Mouse (Mus musculus) olfactory bulb, adult 2 months (tissue): ENCODE results near the gene Emc10.

Source experiments
- CTCF ChIP-seq: fragments of 200-500 bp; IDR thresholded peaks from 2 replicates; pipeline ENCODE4 v1.5.1; 2012; ENCODE audit warnings: low read depth, mild to moderate bottlenecking, low read length, moderate library complexity; ENCODE audit not compliant: insufficient read depth
- POLR2A ChIP-seq: fragments of 200-500 bp; IDR thresholded peaks from 2 replicates; pipeline ENCODE4 v1.6.1; 2012; ENCODE audit warnings: mild to moderate bottlenecking, low read depth, low read length, moderate library complexity; ENCODE audit not compliant: insufficient read depth

GRCm38 (mm10) chr7:44532918-44533745 is 36.8 kb upstream of the Emc10 start:
- TF ChIP-seq CTCF: no peak
- TF ChIP-seq POLR2A: no peak
